Mouse (Mus musculus) midbrain, postnatal 0 days (tissue): Measurements from ENCODE around the gene Zfp300. TPM values are rescaled to one million over a fixed set of nuclear protein-coding genes. Genes with fewer than 3 reads are reported as not detected.

Source experiments
- ATAC-seq: fragments of 200-750 bp; cut with Nextera tagmentation; 2 replicates; pipeline ENCODE4 v1.8.0; 2017; ENCODE audit warnings: moderate number of reproducible peaks, mild to moderate bottlenecking, moderate TSS enrichment, moderate library complexity; ENCODE audit not compliant: low FRiP score
- DNase-seq: peaks from one replicate; pipeline ENCODE4 v3.0.0-alpha.2; 2015; ENCODE audit warnings: low spot score
- H3K27ac ChIP-seq: fragments of 300-500 bp; sonication (generic); 2 replicates; pipeline ENCODE4 v1.5.1; 2014; ENCODE audit warnings: low read depth, mild to moderate bottlenecking, low read length, mixed read lengths
- H3K27me3 ChIP-seq: fragments of 300-500 bp; sonication (generic); 2 replicates; pipeline ENCODE4 v1.6.1; 2014; ENCODE audit warnings: low read length, control low read depth, mixed read lengths; ENCODE audit not compliant: insufficient read depth
- H3K36me3 ChIP-seq: fragments of 300-500 bp; sonication (generic); 2 replicates; pipeline ENCODE4 v1.6.1; 2014; ENCODE audit warnings: low read length, control low read depth, mixed read lengths; ENCODE audit not compliant: insufficient read depth
- H3K4me1 ChIP-seq: fragments of 300-500 bp; sonication (generic); 2 replicates; pipeline ENCODE4 v1.6.1; 2014; ENCODE audit warnings: mild to moderate bottlenecking, control low read depth, antibody characterized with exemption, low read length, mixed read lengths; ENCODE audit not compliant: insufficient read depth
- H3K4me2 ChIP-seq: fragments of 300-500 bp; sonication (generic); 2 replicates; pipeline ENCODE4 v1.6.1; 2014; ENCODE audit warnings: low read depth, mild to moderate bottlenecking, low read length, mixed read lengths; ENCODE audit not compliant: poor library complexity, severe bottlenecking
- H3K4me3 ChIP-seq: fragments of 300-500 bp; sonication (generic); 2 replicates; pipeline ENCODE4 v1.5.1; 2014; ENCODE audit warnings: low read depth, mild to moderate bottlenecking, low read length, moderate library complexity
- H3K9ac ChIP-seq: fragments of 300-500 bp; sonication (generic); replicated peaks from 2 replicates; pipeline ENCODE4 v1.6.1; 2014; ENCODE audit warnings: mild to moderate bottlenecking, low read length, moderate library complexity, mixed read lengths; ENCODE audit not compliant: poor library complexity, severe bottlenecking
- H3K9me3 ChIP-seq: fragments of 300-500 bp; sonication (generic); 2 replicates; pipeline ENCODE4 v1.6.1; 2016; ENCODE audit warnings: low read length, control low read depth
- CTCF ChIP-seq: IDR thresholded peaks from 2 replicates; pipeline ENCODE4 v1.5.1; 2016; ENCODE audit warnings: antibody characterized with exemption, mild to moderate bottlenecking
- WGBS: fragments of 180-500 bp; shearing (Covaris S2); extraction: QIAGEN DNeasy Blood & Tissue Kit; methylation state at CpG from one replicate; pipeline ENCODE4 v1.1.7; 2014; 5-methylcytosine and 5-hydroxymethylcytosine counted together
- polyA plus RNA-seq: library from polyadenylated mRNA; unstranded; fragments of >200 nt; fragmentation: Nextera tagmentation; extraction: Ambion mirVana; gene quantifications from 2 replicates; pipeline ENCODE4 v1.2.1, GENCODE M21; 2015
- total RNA-seq: library from RNA; depleted of rRNA; stranded (reverse); fragments of >200 nt; gene quantifications from 2 replicates; pipeline ENCODE4 v1.2.3, GENCODE M21; 2014; rRNA removed

The Zfp300 gene
- total RNA-seq (4.4 and 4.7 TPM in 2 replicates), polyA plus RNA-seq (3.3 and 3.4 TPM in 2 replicates)

- ATAC-seq (peak; percentile 94), DNase-seq (peak; percentile 86)
- Histone ChIP-seq H3K27me3 (no peaks in the 10 kb centered on the region), H3K36me3 (no peaks in the 10 kb centered on the region), H3K4me2 (peak within 1 kb of the TSS; percentile 43), H3K27ac (peak within 1 kb of the TSS; percentile 84), H3K9me3 (no peaks in the 10 kb centered on the region), H3K4me3 (peak within 1 kb of the TSS; percentile 37), H3K9ac (peak within 1 kb of the TSS; percentile 55), H3K4me1 (no peaks in the 10 kb centered on the region)
- no peak for TF ChIP-seq CTCF
- WGBS: 22% methylated on average over 27 of the region's 27 CpGs
These were observed at the start of gene Zfp300 for GRCm38 (mm10) chrX:21088983-21089866. Gene Zfp300, minus strand, starts transcription at chrX:21089527.

GRCm38 (mm10) chrX:21115520-21115919, 26.2 kb upstream of the Zfp300 start, which contains the start of gene Ssxa1:
Gene Ssxa1, plus strand, starts transcription at chrX:21115820.
- Histone ChIP-seq H3K4me3 (no peak within 1 kb of the TSS), H3K9ac (no peak within 1 kb of the TSS), H3K4me1 (no peaks in the 10 kb centered on the region), H3K9me3 (no peaks in the 10 kb centered on the region), H3K27me3 (no peaks in the 10 kb centered on the region), H3K4me2 (no peak within 1 kb of the TSS), H3K27ac (no peak within 1 kb of the TSS), H3K36me3 (no peaks in the 10 kb centered on the region)
- WGBS: 79% methylated on average over 4 of the region's 4 CpGs
- no peak for TF ChIP-seq CTCF
- ATAC-seq: no peak
- DNase-seq: no peak

- no peak for DNase-seq
These were observed 526 bp upstream of the Zfp300 start for GRCm38 (mm10) chrX:21089867-21090239.

GRCm38 (mm10) chrX:21088645-21088982, 713 bp downstream of the Zfp300 start:
- ATAC-seq (no peak), DNase-seq (no peak)
- Histone ChIP-seq H3K9ac (peak overlapping the region; percentile 55; the same call in 1 of the 2 replicates), H3K27ac (peak overlapping the region; percentile 84), H3K27me3 (no peaks in the 10 kb centered on the region), H3K4me2 (peak overlapping the region; percentile 43), H3K4me1 (no peaks in the 10 kb centered on the region), H3K36me3 (no peaks in the 10 kb centered on the region), H3K9me3 (no peaks in the 10 kb centered on the region), H3K4me3 (peak overlapping the region; percentile 37)
- TF ChIP-seq CTCF: no peak
- WGBS: 19% methylated on average over 6 of the region's 6 CpGs

More at GRCm38 (mm10) chrX:21089867-21090239, 526 bp upstream of the Zfp300 start:
- Histone ChIP-seq H3K27ac (peak overlapping the region; percentile 84), H3K9ac (peak overlapping the region; percentile 55; the same call in 1 of the 2 replicates), H3K4me2 (peak overlapping the region; percentile 39), H3K36me3 (no peaks in the 10 kb centered on the region), H3K4me3 (peak overlapping the region; percentile 37), H3K27me3 (no peaks in the 10 kb centered on the region), H3K4me1 (no peaks in the 10 kb centered on the region), H3K9me3 (no peaks in the 10 kb centered on the region)
- 52% methylated on average over 7 of the region's 7 CpGs for WGBS
- peak; percentile 57 for ATAC-seq
- TF ChIP-seq CTCF: no peak

- no peak within 1 kb of the TSS for H3K4me2 ChIP-seq
- ATAC-seq: no peak
- DNase-seq: no peak
- 0 out of 2 replicates have a peak, but pooled peaks cover 4% of the 10 kb centered on the region for H3K9me3 ChIP-seq
- no peaks in the 10 kb centered on the region for H3K36me3 ChIP-seq
- no peaks in the 10 kb centered on the region for H3K27me3 ChIP-seq
- H3K4me1 ChIP-seq: no peaks in the 10 kb centered on the region
- no peak within 1 kb of the TSS for H3K27ac ChIP-seq
- no peak for TF ChIP-seq CTCF
- no peak within 1 kb of the TSS for H3K4me3 ChIP-seq
- no peak within 1 kb of the TSS for H3K9ac ChIP-seq
These were observed 21.2 kb downstream of the Zfp300 start, which contains the start of gene Spaca5 for GRCm38 (mm10) chrX:21068106-21068505. Gene Spaca5, plus strand, starts transcription at chrX:21068406.

GRCm38 (mm10) chrX:21062544-21062890, 26.8 kb downstream of the Zfp300 start:
- Histone ChIP-seq H3K27ac (peak overlapping the region; percentile 78), H3K27me3 (no peaks in the 10 kb centered on the region), H3K4me2 (peak overlapping the region; percentile 41), H3K4me3 (peak overlapping the region; percentile 47), H3K4me1 (no peaks in the 10 kb centered on the region), H3K9me3 (no peaks in the 10 kb centered on the region), H3K36me3 (no peaks in the 10 kb centered on the region), H3K9ac (peak overlapping the region; percentile 51)
- ATAC-seq: peak; percentile 6; the same call in 1 of the 2 replicates
- WGBS: 77% methylated on average over 3 of the region's 3 CpGs
- TF ChIP-seq CTCF: no peak
- no peak for DNase-seq
